Mouse (Mus musculus): ENCODE measurements around the gene Uvrag.

GRCm38 (mm10) chr7:98985935-98986334 is 155.0 kb downstream of the Uvrag start:
- TF ChIP-seq CTCF (IDR thresholded peaks at IDR 0.05; ENCODE audit: borderline replicate concordance, control insufficient read depth, extremely low read depth, insufficient read depth, low read length, poor library complexity), result no peak
- TF ChIP-seq POLR2A (IDR thresholded peaks at IDR 0.05; ENCODE audit: control insufficient read depth, extremely low read depth, insufficient read depth, low read length, poor library complexity), result no peak

Measured in thymus, adult 2 months (tissue).